Mouse (Mus musculus) bone marrow macrophage, adult 2 months (primary cell): Measurements from ENCODE around the gene Hoxc4.

ENCODE experiments used
- CTCF ChIP-seq: IDR thresholded peaks from 2 replicates; pipeline ENCODE4 v1.5.1; 2012; ENCODE audit warnings: low read depth, mild to moderate bottlenecking, low read length, moderate library complexity
- POLR2A ChIP-seq: IDR thresholded peaks from 2 replicates; pipeline ENCODE4 v1.6.1; 2012; ENCODE audit warnings: mild to moderate bottlenecking, low read depth, low read length, borderline replicate concordance

DNA sequence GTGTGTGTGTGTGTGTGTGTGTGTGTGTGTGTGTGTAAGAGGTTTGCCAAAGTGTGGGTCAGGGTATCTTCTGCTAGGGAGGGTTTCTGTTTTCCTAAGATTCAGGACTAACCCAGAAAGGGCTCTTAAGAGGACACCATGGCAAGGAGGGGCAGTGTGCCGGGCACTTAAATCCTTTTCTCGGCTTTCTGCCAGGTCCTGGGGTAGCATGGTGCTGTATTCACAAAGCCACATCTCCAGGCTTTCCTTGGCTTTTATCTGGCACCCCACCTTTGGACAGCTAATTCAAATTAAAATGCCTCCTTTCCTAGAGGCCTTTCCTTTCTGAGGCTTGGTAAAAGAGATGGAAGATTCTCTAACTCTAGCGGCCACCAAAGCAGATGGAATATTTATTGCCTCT, 20.9 kb downstream of the Hoxc4 start:
- no peak for TF ChIP-seq CTCF
- TF ChIP-seq POLR2A = no peak
